Mouse (Mus musculus) T-helper 2 cell (primary cell): ENCODE measurements at regions not wholly inside any gene's neighbourhood (a gene's known extent, or its start where the extent isn't known, plus 50 kb on each side); places are given as distances from the start of the nearest gene placed in this dataset.

Experiments
- in situ Hi-C: fragments of 300-600 bp; cut with MboI, MseI; formaldehyde crosslinking; loops from one replicate; pipeline ENCODE4 v1.15.1; 2025; ENCODE audit warnings: high pct_unique_total_duplicates

GRCm38 (mm10) chr3:139887265-139887664 lies 681.8 kb downstream of the Stpg2 start:
- in situ Hi-C loops: no loop called here

GRCm38 (mm10) chr3:139888537-139888936 lies 683.0 kb downstream of the Stpg2 start:
- in situ Hi-C loops: no loop called here

GRCm38 (mm10) chr3:139890186-139890585 lies 684.7 kb downstream of the Stpg2 start:
- in situ Hi-C loops: no loop called here

GRCm38 (mm10) chr3:139897894-139898293 lies 692.4 kb downstream of the Stpg2 start:
- in situ Hi-C loops: no loop called here

- in situ Hi-C loops: no loop called here
Observed at GRCm38 (mm10) chr3:139899213-139899612, 693.7 kb downstream of the Stpg2 start.

- in situ Hi-C loops: no loop called here
Observed at GRCm38 (mm10) chr3:139913639-139914330, 708.3 kb downstream of the Stpg2 start.

GRCm38 (mm10) chr3:139922267-139922666 lies 716.8 kb downstream of the Stpg2 start:
- in situ Hi-C loops: no loop called here

- in situ Hi-C loops: no loop called here
Observed at GRCm38 (mm10) chr3:139933039-139933438, 727.5 kb downstream of the Stpg2 start.

- in situ Hi-C loops: no loop called here
Observed at GRCm38 (mm10) chr3:139946209-139946608, 740.7 kb downstream of the Stpg2 start.

- in situ Hi-C loops: no loop called here
Observed at GRCm38 (mm10) chr3:139947247-139947646, 741.8 kb downstream of the Stpg2 start.

GRCm38 (mm10) chr3:139949096-139949495 lies 743.6 kb downstream of the Stpg2 start:
- in situ Hi-C loops: no loop called here

GRCm38 (mm10) chr3:139950016-139950705 lies 744.7 kb downstream of the Stpg2 start:
- in situ Hi-C loops: no loop called here

- in situ Hi-C loops: no loop called here
Observed at GRCm38 (mm10) chr3:139951516-139951915, 746.0 kb downstream of the Stpg2 start.

- in situ Hi-C loops: no loop called here
Observed at GRCm38 (mm10) chr3:139978172-139978571, 772.7 kb downstream of the Stpg2 start.

- in situ Hi-C loops: no loop called here
Observed at GRCm38 (mm10) chr3:139985830-139986481, 780.5 kb downstream of the Stpg2 start.

GRCm38 (mm10) chr3:139988938-139989337 lies 783.4 kb downstream of the Stpg2 start:
- in situ Hi-C loops: no loop called here

- in situ Hi-C loops: no loop called here
Observed at GRCm38 (mm10) chr3:139989380-139989779, 783.9 kb downstream of the Stpg2 start.

GRCm38 (mm10) chr3:140012522-140012921 lies 807.0 kb downstream of the Stpg2 start:
- in situ Hi-C loops: no loop called here

- in situ Hi-C loops: no loop called here
Observed at GRCm38 (mm10) chr3:140034101-140034500, 828.6 kb downstream of the Stpg2 start.

GRCm38 (mm10) chr3:140035142-140035541 lies 829.6 kb downstream of the Stpg2 start:
- in situ Hi-C loops: no loop called here

GRCm38 (mm10) chr3:140044898-140045297 lies 839.4 kb downstream of the Stpg2 start:
- in situ Hi-C loops: no loop called here

- in situ Hi-C loops: no loop called here
Observed at GRCm38 (mm10) chr3:140054634-140055033, 849.1 kb downstream of the Stpg2 start.
